In genomic region chr6:136497744-136498143, GRCm38 (mm10) we compare ENCODE assay signal across 9 mouse cellular contexts. TPM values are rescaled to one million over a fixed set of nuclear protein-coding genes. Genes with fewer than 3 reads are reported as not detected.
DNase-seq lines count a peak whose midpoint lies in the region; TF ChIP-seq lines count a peak whose summit lies in the region.
"Had no signal": no experiment of that assay in that cellular context is flagged by ENCODE, and none has a peak within 500 bp of the region (broad histone marks: within the 10 kb centered on the region; RNA-seq: fewer than 3 reads in every experiment).

No protein-coding gene starts in this region.

- H3K4me1 ChIP-seq in bone marrow macrophage, adult 2 months (ENCODE audit: control insufficient read depth, insufficient read depth, low read length), result peaks cover 27% of the 10 kb centered on the region
- H3K4me1 ChIP-seq: lung, embryonic 15.5 days had no signal

- no peak for TF ChIP-seq CTCF in bone marrow macrophage, adult 2 months (IDR thresholded peaks at IDR 0.05; ENCODE audit: low read depth, low read length)
- TF ChIP-seq CTCF in left cerebral cortex, adult 2 months (IDR thresholded peaks at IDR 0.05), result no peak

- H3K4me3 ChIP-seq in bone marrow macrophage, adult 2 months (ENCODE audit: insufficient read depth, low read length), result no peak overlapping the region
- H3K4me3 ChIP-seq in left cerebral cortex, adult 2 months, result no peak overlapping the region
- H3K4me3 ChIP-seq: lung, embryonic 15.5 days had no signal

- DNase-seq in layer of hippocampus, adult 9-10 months (ENCODE audit: low spot score), result peak; percentile 37
- DNase-seq in layer of hippocampus, postnatal 25 days (ENCODE audit: extremely low spot score in 1 of 2, low spot score in 1 of 2), result no peak
- DNase-seq in lung, postnatal 4 days, result peak; percentile 53 to 67
- peak; percentile 83 for DNase-seq in thymus, postnatal 14 days
- no peak for DNase-seq in cerebellum, adult 9-11 months
- DNase-seq in left cerebral cortex, adult 2 months (ENCODE audit: extremely low spot score in 1 of 2, low spot score in 2 of 2), result no peak
- no peak for DNase-seq in left cerebral cortex, postnatal 25 days (ENCODE audit: low spot score in 2 of 2)

- peak overlapping the region; percentile 76 for H3K27ac ChIP-seq in bone marrow macrophage, adult 2 months (ENCODE audit: insufficient read depth, low read depth, low read length)
- H3K27ac ChIP-seq in left cerebral cortex, adult 2 months, result no peak overlapping the region
- H3K27ac ChIP-seq: lung, embryonic 15.5 days had no signal

- intact Hi-C loops in left cerebral cortex, adult 2 months (cut with DNase I), result no loop called here
- intact Hi-C loops in left cerebral cortex, postnatal 25 days (cut with DNase I), result no loop called here

- TF ChIP-seq POLR2A in bone marrow macrophage, adult 2 months (IDR thresholded peaks at IDR 0.05; ENCODE audit: borderline replicate concordance, low read depth, low read length), result no peak

RNA-seq across cellular contexts. Expression of gene Atf7ip, which starts 8.2 kb away (rescaled TPM):
- total RNA-seq in layer of hippocampus, postnatal 25 days (2021), result 100 to 1,000 TPM; 105 to 131 TPM
- polyA plus RNA-seq in bone marrow macrophage, adult 2 months (2012; ENCODE audit: insufficient read depth, insufficient read length, missing spikeins), result 34.7 and 37.2 TPM in 2 replicates
- total RNA-seq in left cerebral cortex, adult 2 months (2021), result 100 to 1,000 TPM; 119 to 122 TPM
- total RNA-seq in left cerebral cortex, postnatal 25 days (2021), result 100 to 1,000 TPM; 108 to 125 TPM

Comparison
In these comparisons a context has a peak if more than half of its experiments do, and no peak if none do; other contexts are left out.
1. DNase-seq: peak in layer of hippocampus, adult 9-10 months (single experiment), lung, postnatal 4 days (2 of 2) and thymus, postnatal 14 days (single experiment); none in layer of hippocampus, postnatal 25 days (0 of 2), cerebellum, adult 9-11 months (single experiment), left cerebral cortex, adult 2 months (0 of 2) and left cerebral cortex, postnatal 25 days (0 of 2).